Mouse (Mus musculus): Measurements from ENCODE around the gene Plin4.

DNA sequence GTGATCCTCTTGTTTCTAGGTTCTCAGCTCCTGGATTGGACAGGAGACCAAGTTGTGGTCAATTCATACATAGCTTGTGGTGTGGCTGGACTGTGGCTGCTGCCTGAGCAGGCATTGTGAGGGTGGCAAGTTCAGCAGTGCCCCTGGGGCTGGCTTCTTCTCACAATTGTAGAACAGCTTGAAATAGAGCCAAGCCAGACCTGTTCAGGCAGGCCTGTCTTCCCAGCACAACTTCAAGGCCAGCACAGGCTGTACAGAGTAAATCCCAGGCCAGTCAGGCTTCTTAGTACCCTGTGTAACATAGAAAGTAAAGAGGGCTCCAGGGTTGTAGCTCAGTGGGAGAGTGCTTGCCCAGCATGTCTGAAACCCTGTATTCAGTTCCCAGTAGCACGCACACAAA lies 16.8 kb downstream of the Plin4 start:
- no peak for TF ChIP-seq CTCF (IDR thresholded peaks at IDR 0.05; ENCODE audit: insufficient read depth, low read depth, low read length)
- no peak for TF ChIP-seq POLR2A (IDR thresholded peaks at IDR 0.05; ENCODE audit: insufficient read depth, low read depth, low read length)

Data from olfactory bulb, adult 2 months (tissue).